Mouse (Mus musculus) induced T-regulatory cell, adult 2 months (primary cell): Measurements from ENCODE around the gene AU018091.
"Not testable (repeated sequence)": the region's sequence is repeated elsewhere in the genome, so short reads cannot be mapped to it uniquely, and the experiment has no call there.

Source experiments
- DNase-seq: peaks from one replicate; pipeline ENCODE4 v3.0.0-alpha.2; 2012; ENCODE audit warnings: low read depth

Gene AU018091

GRCm38 (mm10) chr7:3166270-3166669 is 2.7 kb downstream of the AU018091 start:
- no peak for DNase-seq

- DNase-seq = no peak
These were observed 4.0 kb downstream of the AU018091 start for GRCm38 (mm10) chr7:3164991-3165390.

- no peak for DNase-seq
These were observed 4.6 kb downstream of the AU018091 start for GRCm38 (mm10) chr7:3164381-3164780.

- DNase-seq = no peak
These were observed 18.6 kb downstream of the AU018091 start for GRCm38 (mm10) chr7:3150376-3150775.

GRCm38 (mm10) chr7:3146072-3146471 is 22.9 kb downstream of the AU018091 start:
- DNase-seq = no peak

- no peak for DNase-seq
These were observed 25.7 kb downstream of the AU018091 start for GRCm38 (mm10) chr7:3143329-3143728.

- DNase-seq = no peak
These were observed 33.4 kb downstream of the AU018091 start for GRCm38 (mm10) chr7:3135606-3136005.

GRCm38 (mm10) chr7:3134654-3135053 is 34.3 kb downstream of the AU018091 start:
- DNase-seq = no peak

- DNase-seq = no peak
These were observed 38.7 kb downstream of the AU018091 start for GRCm38 (mm10) chr7:3130342-3130741.

GRCm38 (mm10) chr7:3128564-3128963 is 40.4 kb downstream of the AU018091 start:
- DNase-seq = not testable (repeated sequence)

GRCm38 (mm10) chr7:3111193-3111592 is 57.8 kb downstream of the AU018091 start:
- not testable (repeated sequence) for DNase-seq

- DNase-seq = not testable (repeated sequence)
These were observed 62.4 kb downstream of the AU018091 start for GRCm38 (mm10) chr7:3106516-3107077.
